Mouse (Mus musculus): ENCODE measurements around the gene Gnl3l. TPM values are rescaled to one million over a fixed set of nuclear protein-coding genes. Genes with fewer than 3 reads are reported as not detected.

Gnl3l gene
- polyA plus RNA-seq (2014; fragmentation: Nextera tagmentation; extraction: Ambion mirVana) = 32.6 and 32.9 TPM in 2 replicates

- peak within 1 kb of the TSS; percentile 67 for H3K4me2 ChIP-seq
- H3K36me3 ChIP-seq (ENCODE audit: control insufficient read depth, insufficient read depth, low read length) = no peaks in the 10 kb centered on the region
- H3K4me3 ChIP-seq (ENCODE audit: low read depth, low read length) = peak within 1 kb of the TSS; percentile 59
- no peaks in the 10 kb centered on the region for H3K9me3 ChIP-seq (ENCODE audit: control insufficient read depth, low read length)
- H3K4me1 ChIP-seq (replicated peaks; ENCODE audit: control insufficient read depth, insufficient read depth, low read length) = no peaks in the 10 kb centered on the region
- DNase-seq (ENCODE audit: low spot score) (peak; percentile 80), ATAC-seq (replicated peaks; ENCODE audit: low FRiP score) (peak; percentile 95)
- H3K27me3 ChIP-seq (replicated peaks; ENCODE audit: control insufficient read depth, insufficient read depth, low read length) = no peaks in the 10 kb centered on the region
- H3K27ac ChIP-seq (ENCODE audit: low read depth, low read length) = peak within 1 kb of the TSS; percentile 64
- 18% methylated on average over 43 of the region's 43 CpGs for WGBS
- peak within 1 kb of the TSS; percentile 56 for H3K9ac ChIP-seq (ENCODE audit: low read depth, low read length)
These were observed at the start of gene Gnl3l for GRCm38 (mm10) chrX:151016938-151017877. TSS of gene Gnl3l (minus strand) at chrX:151017322.

- no peaks in the 10 kb centered on the region; the same call in 1 of the 2 replicates for H3K27me3 ChIP-seq (replicated peaks; ENCODE audit: control insufficient read depth, insufficient read depth, low read length)
- 83% methylated on average over 7 of the region's 7 CpGs for whole genome bisulfite sequencing
- H3K9ac ChIP-seq (ENCODE audit: low read depth, low read length) = no peak overlapping the region
- no peaks in the 10 kb centered on the region for H3K4me1 ChIP-seq (replicated peaks; ENCODE audit: control insufficient read depth, insufficient read depth, low read length)
- no peaks in the 10 kb centered on the region for H3K9me3 ChIP-seq (ENCODE audit: control insufficient read depth, low read length)
- H3K4me2 ChIP-seq = no peak overlapping the region
- no peak overlapping the region for H3K4me3 ChIP-seq (ENCODE audit: low read depth, low read length)
- ATAC-seq (replicated peaks; ENCODE audit: low FRiP score) (no peak), DNase-seq (ENCODE audit: low spot score) (no peak)
- no peaks in the 10 kb centered on the region; the same call in 1 of the 2 replicates for H3K36me3 ChIP-seq (ENCODE audit: control insufficient read depth, insufficient read depth, low read length)
- H3K27ac ChIP-seq (ENCODE audit: low read depth, low read length) = no peak overlapping the region
These were observed 49.0 kb upstream of the Gnl3l start for GRCm38 (mm10) chrX:151066071-151066666.

GRCm38 (mm10) chrX:151061615-151062299 is 44.6 kb upstream of the Gnl3l start:
- Histone ChIP-seq H3K9ac (ENCODE audit: low read depth, low read length) (no peak overlapping the region), H3K4me3 (ENCODE audit: low read depth, low read length) (no peak overlapping the region), H3K27me3 (replicated peaks; ENCODE audit: control insufficient read depth, insufficient read depth, low read length) (peaks cover 4% of the 10 kb centered on the region; the same call in 1 of the 2 replicates), H3K9me3 (ENCODE audit: control insufficient read depth, low read length) (no peaks in the 10 kb centered on the region), H3K36me3 (ENCODE audit: control insufficient read depth, insufficient read depth, low read length) (no peaks in the 10 kb centered on the region), H3K4me2 (no peak overlapping the region), H3K27ac (ENCODE audit: low read depth, low read length) (no peak overlapping the region), H3K4me1 (replicated peaks; ENCODE audit: control insufficient read depth, insufficient read depth, low read length) (no peaks in the 10 kb centered on the region)
- no peak for ATAC-seq (replicated peaks; ENCODE audit: low FRiP score)
- no peak for DNase-seq (ENCODE audit: low spot score)
- WGBS = 50% methylated on average over 3 of the region's 3 CpGs

- H3K4me3 ChIP-seq (ENCODE audit: low read depth, low read length) = no peak overlapping the region
- H3K9me3 ChIP-seq (ENCODE audit: control insufficient read depth, low read length) = no peaks in the 10 kb centered on the region
- H3K36me3 ChIP-seq (ENCODE audit: control insufficient read depth, insufficient read depth, low read length) = no peaks in the 10 kb centered on the region
- no peak overlapping the region for H3K9ac ChIP-seq (ENCODE audit: low read depth, low read length)
- peaks cover 4% of the 10 kb centered on the region; the same call in 1 of the 2 replicates for H3K27me3 ChIP-seq (replicated peaks; ENCODE audit: control insufficient read depth, insufficient read depth, low read length)
- 77% methylated on average over 1 of the region's 1 CpGs for WGBS
- H3K4me2 ChIP-seq = no peak overlapping the region
- H3K27ac ChIP-seq (ENCODE audit: low read depth, low read length) = no peak overlapping the region
- no peak for DNase-seq (ENCODE audit: low spot score)
- no peak for ATAC-seq (replicated peaks; ENCODE audit: low FRiP score)
- no peaks in the 10 kb centered on the region for H3K4me1 ChIP-seq (replicated peaks; ENCODE audit: control insufficient read depth, insufficient read depth, low read length)
These were observed 42.2 kb upstream of the Gnl3l start for GRCm38 (mm10) chrX:151059346-151059745.

- no peak for DNase-seq (ENCODE audit: low spot score)
- H3K27ac ChIP-seq (ENCODE audit: low read depth, low read length) = no peak overlapping the region
- ATAC-seq (replicated peaks; ENCODE audit: low FRiP score) = no peak; the same call in 1 of the 2 replicates
These were observed 38.4 kb upstream of the Gnl3l start for GRCm38 (mm10) chrX:151055559-151055958.

GRCm38 (mm10) chrX:151054489-151054888 is 37.4 kb upstream of the Gnl3l start:
- Histone ChIP-seq H3K4me2 (no peak overlapping the region), H3K27ac (ENCODE audit: low read depth, low read length) (no peak overlapping the region), H3K9ac (ENCODE audit: low read depth, low read length) (no peak overlapping the region), H3K36me3 (ENCODE audit: control insufficient read depth, insufficient read depth, low read length) (no peaks in the 10 kb centered on the region), H3K27me3 (replicated peaks; ENCODE audit: control insufficient read depth, insufficient read depth, low read length) (peaks cover 11% of the 10 kb centered on the region; the same call in 1 of the 2 replicates), H3K4me3 (ENCODE audit: low read depth, low read length) (no peak overlapping the region), H3K9me3 (ENCODE audit: control insufficient read depth, low read length) (no peaks in the 10 kb centered on the region), H3K4me1 (replicated peaks; ENCODE audit: control insufficient read depth, insufficient read depth, low read length) (no peaks in the 10 kb centered on the region)
- DNase-seq (ENCODE audit: low spot score) (no peak), ATAC-seq (replicated peaks; ENCODE audit: low FRiP score) (no peak)
- whole genome bisulfite sequencing = 74% methylated on average over 3 of the region's 6 CpGs

More at GRCm38 (mm10) chrX:151055559-151055958, 38.4 kb upstream of the Gnl3l start:
- Histone ChIP-seq H3K9me3 (ENCODE audit: control insufficient read depth, low read length) (no peaks in the 10 kb centered on the region), H3K36me3 (ENCODE audit: control insufficient read depth, insufficient read depth, low read length) (no peaks in the 10 kb centered on the region), H3K27me3 (replicated peaks; ENCODE audit: control insufficient read depth, insufficient read depth, low read length) (peaks cover 11% of the 10 kb centered on the region; the same call in 1 of the 2 replicates), H3K4me1 (replicated peaks; ENCODE audit: control insufficient read depth, insufficient read depth, low read length) (no peaks in the 10 kb centered on the region), H3K9ac (ENCODE audit: low read depth, low read length) (no peak overlapping the region), H3K4me3 (ENCODE audit: low read depth, low read length) (no peak overlapping the region), H3K4me2 (no peak overlapping the region)
- 11% methylated on average over 1 of the region's 1 CpGs for WGBS

- Histone ChIP-seq H3K9me3 (ENCODE audit: control insufficient read depth, low read length) (no peaks in the 10 kb centered on the region), H3K27me3 (replicated peaks; ENCODE audit: control insufficient read depth, insufficient read depth, low read length) (peaks cover 30% of the 10 kb centered on the region), H3K4me1 (replicated peaks; ENCODE audit: control insufficient read depth, insufficient read depth, low read length) (no peaks in the 10 kb centered on the region), H3K36me3 (ENCODE audit: control insufficient read depth, insufficient read depth, low read length) (no peaks in the 10 kb centered on the region), H3K9ac (ENCODE audit: low read depth, low read length) (no peak overlapping the region), H3K4me3 (ENCODE audit: low read depth, low read length) (no peak overlapping the region), H3K27ac (ENCODE audit: low read depth, low read length) (no peak overlapping the region), H3K4me2 (no peak overlapping the region)
- ATAC-seq (replicated peaks; ENCODE audit: low FRiP score) (no peak), DNase-seq (ENCODE audit: low spot score) (no peak)
- 63% methylated on average over 7 of the region's 7 CpGs for WGBS
These were observed 33.2 kb upstream of the Gnl3l start for GRCm38 (mm10) chrX:151050337-151050736.

- no peak overlapping the region for H3K4me2 ChIP-seq
- 62% methylated on average over 8 of the region's 8 CpGs for WGBS
- ATAC-seq (replicated peaks; ENCODE audit: low FRiP score) = 0 out of 2 replicates have a peak, but pooled peaks have one; percentile 8
These were observed 32.6 kb upstream of the Gnl3l start for GRCm38 (mm10) chrX:151049661-151050215.

More at GRCm38 (mm10) chrX:151049661-151050215, 32.6 kb upstream of the Gnl3l start:
- Histone ChIP-seq H3K9ac (ENCODE audit: low read depth, low read length) (no peak overlapping the region), H3K4me1 (replicated peaks; ENCODE audit: control insufficient read depth, insufficient read depth, low read length) (no peaks in the 10 kb centered on the region), H3K27me3 (replicated peaks; ENCODE audit: control insufficient read depth, insufficient read depth, low read length) (peaks cover 30% of the 10 kb centered on the region), H3K9me3 (ENCODE audit: control insufficient read depth, low read length) (no peaks in the 10 kb centered on the region), H3K4me3 (ENCODE audit: low read depth, low read length) (no peak overlapping the region), H3K27ac (ENCODE audit: low read depth, low read length) (no peak overlapping the region), H3K36me3 (ENCODE audit: control insufficient read depth, insufficient read depth, low read length) (no peaks in the 10 kb centered on the region)
- no peak for DNase-seq (ENCODE audit: low spot score)

Data from liver, embryonic 11.5 days (tissue).